23 mouse cellular contexts compared by ENCODE assay signal in genomic region chr14:79754157-79754556, GRCm38 (mm10). TPM values are rescaled to one million over a fixed set of nuclear protein-coding genes. Genes with fewer than 3 reads are reported as not detected.
DNase-seq lines count a peak whose midpoint lies in the region; ATAC-seq and TF ChIP-seq lines count a peak whose summit lies in the region.
"Had no signal": no experiment of that assay in that cellular context is flagged by ENCODE, and none has a peak within 500 bp of the region (broad histone marks: within the 10 kb centered on the region; RNA-seq: fewer than 3 reads in every experiment).

No protein-coding gene starts in this region.

- ATAC-seq in forebrain, embryonic 14.5 days = peak; percentile 10; the same call in 1 of the 2 replicates
- no peak for ATAC-seq in forebrain, postnatal 0 days
- ATAC-seq in hindbrain, embryonic 13.5 days (ENCODE audit: low FRiP score) = no peak
- peak; percentile 74 for ATAC-seq in midbrain, embryonic 12.5 days (ENCODE audit: low FRiP score, low read depth)
- ATAC-seq in megakaryocyte, adult 5-6 weeks (ENCODE audit: poor library complexity, severe bottlenecking) = no peak

- 18% methylated on average over 3 of the region's 3 CpGs for WGBS in forebrain, embryonic 14.5 days
- 20% methylated on average over 3 of the region's 3 CpGs for WGBS in forebrain, postnatal 0 days
- WGBS in hindbrain, embryonic 13.5 days = 22% methylated on average over 3 of the region's 3 CpGs
- 5% methylated on average over 3 of the region's 3 CpGs for WGBS in midbrain, embryonic 12.5 days

- no peaks in the 10 kb centered on the region for H3K36me3 ChIP-seq in forebrain, embryonic 14.5 days (ENCODE audit: control insufficient read depth, insufficient read depth, low read length)
- no peaks in the 10 kb centered on the region for H3K36me3 ChIP-seq in forebrain, postnatal 0 days (ENCODE audit: insufficient read depth)
- no peaks in the 10 kb centered on the region for H3K36me3 ChIP-seq in hindbrain, embryonic 13.5 days
- no peaks in the 10 kb centered on the region for H3K36me3 ChIP-seq in midbrain, embryonic 12.5 days
- H3K36me3 ChIP-seq: heart, embryonic 12.5 days had no signal

- H3K4me2 ChIP-seq in forebrain, embryonic 14.5 days (ENCODE audit: low read length) = no peak overlapping the region
- no peak overlapping the region for H3K4me2 ChIP-seq in forebrain, postnatal 0 days (ENCODE audit: low read depth)
- no peak overlapping the region for H3K4me2 ChIP-seq in hindbrain, embryonic 13.5 days
- H3K4me2 ChIP-seq in midbrain, embryonic 12.5 days (replicated peaks) = no peak overlapping the region
- H3K4me2 ChIP-seq: heart, embryonic 12.5 days; liver, embryonic 11.5 days had no signal

- H3K9me3 ChIP-seq in forebrain, embryonic 14.5 days (replicated peaks; ENCODE audit: control insufficient read depth, low read length) = no peaks in the 10 kb centered on the region
- no peaks in the 10 kb centered on the region for H3K9me3 ChIP-seq in forebrain, postnatal 0 days (ENCODE audit: low read length)
- H3K9me3 ChIP-seq in hindbrain, embryonic 13.5 days = no peaks in the 10 kb centered on the region
- no peaks in the 10 kb centered on the region for H3K9me3 ChIP-seq in midbrain, embryonic 12.5 days
- H3K9me3 ChIP-seq: heart, embryonic 12.5 days had no signal

- DNase-seq in forebrain, embryonic 14.5 days (ENCODE audit: low spot score) = no peak
- no peak for DNase-seq in forebrain, postnatal 0 days
- DNase-seq in retina, embryonic 14.5 days (ENCODE audit: low spot score) = peak; percentile 42
- DNase-seq in right cerebral cortex, adult 18-20 months = no peak
- DNase-seq in layer of hippocampus, adult 8-10 months (ENCODE audit: low spot score in 2 of 2) = no peak
- DNase-seq: adrenal gland, postnatal 25 days; cerebellum, adult 11-12 months; cerebellum, postnatal 25 days; heart, postnatal 14 days; lung, adult 18-20 months; lung, postnatal 36 days; right cerebral cortex, postnatal 4 days; thymus, adult 2 months had no signal

- H3K4me1 ChIP-seq in forebrain, embryonic 14.5 days (ENCODE audit: control insufficient read depth, insufficient read depth, low read length) = no peaks in the 10 kb centered on the region; the same call in 1 of the 2 replicates
- H3K4me1 ChIP-seq in forebrain, postnatal 0 days (ENCODE audit: insufficient read depth) = no peaks in the 10 kb centered on the region
- peaks cover 16% of the 10 kb centered on the region for H3K4me1 ChIP-seq in hindbrain, embryonic 13.5 days (replicated peaks)
- H3K4me1 ChIP-seq in midbrain, embryonic 12.5 days = peaks cover 14% of the 10 kb centered on the region; the same call in 1 of the 2 replicates
- H3K4me1 ChIP-seq: heart, embryonic 12.5 days had no signal

- TF ChIP-seq CTCF in forebrain, postnatal 0 days (IDR thresholded peaks at IDR 0.05; ENCODE audit: low read depth) = no peak

- H3K9ac ChIP-seq in forebrain, embryonic 14.5 days (ENCODE audit: low read length) = no peak overlapping the region; the same call in 1 of the 2 replicates
- no peak overlapping the region for H3K9ac ChIP-seq in forebrain, postnatal 0 days
- H3K9ac ChIP-seq in hindbrain, embryonic 13.5 days = no peak overlapping the region
- no peak overlapping the region for H3K9ac ChIP-seq in midbrain, embryonic 12.5 days (replicated peaks)
- H3K9ac ChIP-seq: heart, embryonic 12.5 days had no signal

- H3K27me3 ChIP-seq in forebrain, embryonic 14.5 days (replicated peaks; ENCODE audit: control insufficient read depth, insufficient read depth, low read length) = no peaks in the 10 kb centered on the region
- no peaks in the 10 kb centered on the region for H3K27me3 ChIP-seq in forebrain, postnatal 0 days (ENCODE audit: insufficient read depth, low read length)
- H3K27me3 ChIP-seq in hindbrain, embryonic 13.5 days = no peaks in the 10 kb centered on the region
- peaks cover 24% of the 10 kb centered on the region for H3K27me3 ChIP-seq in midbrain, embryonic 12.5 days
- H3K27me3 ChIP-seq: CH12.LX; heart, embryonic 12.5 days had no signal

- no peak overlapping the region for H3K27ac ChIP-seq in forebrain, embryonic 14.5 days (ENCODE audit: low read depth, low read length)
- no peak overlapping the region for H3K27ac ChIP-seq in forebrain, postnatal 0 days (ENCODE audit: low read depth, low read length)
- peak overlapping the region; percentile 74 for H3K27ac ChIP-seq in hindbrain, embryonic 13.5 days
- peak overlapping the region; percentile 76 for H3K27ac ChIP-seq in midbrain, embryonic 12.5 days (replicated peaks)

- H3K4me3 ChIP-seq in forebrain, embryonic 14.5 days (ENCODE audit: low read depth, low read length) = no peak overlapping the region
- H3K4me3 ChIP-seq in forebrain, postnatal 0 days (ENCODE audit: low read depth, low read length) = no peak overlapping the region
- no peak overlapping the region for H3K4me3 ChIP-seq in hindbrain, embryonic 13.5 days
- H3K4me3 ChIP-seq in midbrain, embryonic 12.5 days = no peak overlapping the region
- H3K4me3 ChIP-seq: heart, embryonic 12.5 days had no signal

RNA-seq across cellular contexts. Expression of gene Pcdh8, which starts 17.0 kb away (rescaled TPM):
- polyA plus RNA-seq in forebrain, embryonic 14.5 days (2014; fragmentation: Nextera tagmentation; extraction: Ambion mirVana) = 22.7 and 35.1 TPM in 2 replicates
- total RNA-seq in forebrain, postnatal 0 days (2014; rRNA removed) = 86.4 and 130 TPM in 2 replicates
- polyA plus RNA-seq in forebrain, postnatal 0 days (2015; fragmentation: Nextera tagmentation; extraction: Ambion mirVana) = 41.8 and 51.5 TPM in 2 replicates
- 33.2 and 35.3 TPM in 2 replicates for polyA plus RNA-seq in hindbrain, embryonic 13.5 days (2015; fragmentation: Nextera tagmentation; extraction: Ambion mirVana)
- 70.7 and 73.6 TPM in 2 replicates for polyA plus RNA-seq in midbrain, embryonic 12.5 days (2016; fragmentation: Nextera tagmentation; extraction: Ambion mirVana)
- 10 to 100 TPM; 62.3 to 64.6 (median 63.1) TPM for total RNA-seq in layer of hippocampus, adult 8-10 months (2022)
- not detected in 2 replicates for total RNA-seq in megakaryocyte, adult 5-6 weeks (2015)
- not detected in 2 replicates for total RNA-seq in megakaryocyte, adult 5-6 weeks (2017)
- total RNA-seq: CH12.LX; gastrocnemius, adult 18-20 months; MEL; monocyte, adult 5-6 weeks; neutrophil, adult 5-6 weeks had no signal

Comparison
In these comparisons a context has a peak if more than half of its experiments do, and no peak if none do; other contexts are left out.
1. ATAC-seq: peak in forebrain, embryonic 14.5 days (single experiment) and midbrain, embryonic 12.5 days (single experiment); none in forebrain, postnatal 0 days (single experiment), hindbrain, embryonic 13.5 days (single experiment) and megakaryocyte, adult 5-6 weeks (single experiment).
2. H3K27ac ChIP-seq: peak in hindbrain, embryonic 13.5 days (single experiment) and midbrain, embryonic 12.5 days (single experiment); none in forebrain, embryonic 14.5 days (single experiment) and forebrain, postnatal 0 days (single experiment).